Mouse (Mus musculus) limb, embryonic 14.5 days (tissue): ENCODE measurements around the gene Dok1. TPM values are rescaled to one million over a fixed set of nuclear protein-coding genes. Genes with fewer than 3 reads are reported as not detected.

Experiments
- ATAC-seq: fragments of 200-750 bp; cut with Nextera tagmentation; 2 replicates; pipeline ENCODE4 v1.8.0; 2017; ENCODE audit warnings: low read depth, moderate number of reproducible peaks, moderate TSS enrichment; ENCODE audit not compliant: low FRiP score
- DNase-seq: peaks from one replicate; pipeline ENCODE4 v3.0.0-alpha.2; 2015; ENCODE audit warnings: low spot score
- H3K27ac ChIP-seq: fragments of 300-500 bp; sonication (generic); replicated peaks from 2 replicates; pipeline ENCODE4 v1.5.1; 2014; ENCODE audit warnings: low read depth, mild to moderate bottlenecking, low read length, moderate library complexity, mixed read lengths
- H3K27me3 ChIP-seq: fragments of 300-500 bp; sonication (generic); 2 replicates; pipeline ENCODE4 v1.6.1; 2014; ENCODE audit warnings: low read length, mixed read lengths; ENCODE audit not compliant: control insufficient read depth, insufficient read depth
- H3K36me3 ChIP-seq: fragments of 300-500 bp; sonication (generic); 2 replicates; pipeline ENCODE4 v1.6.1; 2014; ENCODE audit warnings: mild to moderate bottlenecking, low read length, moderate library complexity, mixed read lengths; ENCODE audit not compliant: control insufficient read depth, insufficient read depth
- H3K4me1 ChIP-seq: fragments of 300-500 bp; sonication (generic); 2 replicates; pipeline ENCODE4 v1.6.1; 2014; ENCODE audit warnings: antibody characterized with exemption, low read length, mixed read lengths; ENCODE audit not compliant: control insufficient read depth, insufficient read depth
- H3K4me2 ChIP-seq: fragments of 300-500 bp; sonication (generic); replicated peaks from 2 replicates; pipeline ENCODE4 v1.6.1; 2014; ENCODE audit warnings: low read depth, mild to moderate bottlenecking, low read length, moderate library complexity; ENCODE audit not compliant: severe bottlenecking
- H3K4me3 ChIP-seq: fragments of 300-500 bp; sonication (generic); replicated peaks from 2 replicates; pipeline ENCODE4 v1.5.1; 2014; ENCODE audit warnings: low read length
- H3K9ac ChIP-seq: fragments of 300-500 bp; sonication (generic); 2 replicates; pipeline ENCODE4 v1.6.1; 2014; ENCODE audit warnings: mild to moderate bottlenecking, low read depth, low read length, moderate library complexity; ENCODE audit not compliant: severe bottlenecking
- H3K9me3 ChIP-seq: fragments of 300-500 bp; sonication (generic); 2 replicates; pipeline ENCODE4 v1.6.1; 2016; ENCODE audit warnings: low read length; ENCODE audit not compliant: control insufficient read depth
- POLR2A ChIP-seq: fragments of 200-500 bp; IDR thresholded peaks from 2 replicates; pipeline ENCODE4 v1.8.0; 2012; ENCODE audit warnings: inconsistent platforms, mild to moderate bottlenecking, moderate library complexity, borderline replicate concordance; ENCODE audit not compliant: insufficient read depth, insufficient read length; ENCODE audit errors: extremely low read depth
- WGBS: fragments of 180-500 bp; shearing (Covaris S2); extraction: QIAGEN DNeasy Blood & Tissue Kit; methylation state at CpG from one replicate; pipeline ENCODE4 v1.1.7; 2014; 5-methylcytosine and 5-hydroxymethylcytosine counted together
- polyA plus RNA-seq, 2 experiments: library from polyadenylated mRNA; depleted of rRNA in 1 of 2; stranded (reverse) in 1 of 2; unstranded in 1 of 2; fragments of >200 nt; fragmentation: Nextera tagmentation in 1 of 2; extraction: Ambion mirVana in 1 of 2; gene quantifications; 2 replicates each; pipeline versions ENCODE4 v1.2.1 to v1.2.3; 2012 to 2014

Dok1 gene
- polyA plus RNA-seq, 2 experiments: 11.4 to 17.1 TPM

GRCm38 (mm10) chr6:83023786-83024185, 9.5 kb downstream of the Dok1 start:
- no peaks in the 10 kb centered on the region for H3K27me3 ChIP-seq
- no peak for ATAC-seq
- no peaks in the 10 kb centered on the region for H3K36me3 ChIP-seq
- no peak overlapping the region for H3K4me2 ChIP-seq
- DNase-seq: no peak
- WGBS: 91% methylated on average over 2 of the region's 2 CpGs
- no peak overlapping the region for H3K9ac ChIP-seq
- H3K4me3 ChIP-seq: no peak overlapping the region
- H3K9me3 ChIP-seq: no peaks in the 10 kb centered on the region
- peaks cover 6% of the 10 kb centered on the region; the same call in 1 of the 2 replicates for H3K4me1 ChIP-seq
- no peak overlapping the region for H3K27ac ChIP-seq
- no peak for TF ChIP-seq POLR2A

- Histone ChIP-seq H3K36me3 (no peaks in the 10 kb centered on the region), H3K9me3 (no peaks in the 10 kb centered on the region), H3K27ac (no peak overlapping the region), H3K4me1 (peaks cover 5% of the 10 kb centered on the region; the same call in 1 of the 2 replicates), H3K4me3 (no peak overlapping the region), H3K27me3 (no peaks in the 10 kb centered on the region), H3K9ac (no peak overlapping the region), H3K4me2 (no peak overlapping the region)
- WGBS: 88% methylated on average over 9 of the region's 9 CpGs
- no peak for DNase-seq
- no peak for ATAC-seq
- no peak for TF ChIP-seq POLR2A
Observed at GRCm38 (mm10) chr6:83023008-83023407, 10.3 kb downstream of the Dok1 start.

GRCm38 (mm10) chr6:83020836-83021593, 12.3 kb downstream of the Dok1 start:
- no peak for DNase-seq
- H3K4me2 ChIP-seq: no peak overlapping the region
- no peaks in the 10 kb centered on the region for H3K4me1 ChIP-seq
- no peaks in the 10 kb centered on the region for H3K9me3 ChIP-seq
- H3K4me3 ChIP-seq: no peak overlapping the region
- no peaks in the 10 kb centered on the region for H3K27me3 ChIP-seq
- WGBS: 77% methylated on average over 4 of the region's 4 CpGs
- no peak overlapping the region for H3K9ac ChIP-seq
- ATAC-seq: no peak
- no peaks in the 10 kb centered on the region for H3K36me3 ChIP-seq
- no peak for TF ChIP-seq POLR2A
- no peak overlapping the region for H3K27ac ChIP-seq

GRCm38 (mm10) chr6:83020121-83020520, 13.2 kb downstream of the Dok1 start:
- TF ChIP-seq POLR2A: no peak
- H3K36me3 ChIP-seq: no peaks in the 10 kb centered on the region
- H3K4me2 ChIP-seq: no peak overlapping the region
- H3K4me1 ChIP-seq: no peaks in the 10 kb centered on the region
- no peak for DNase-seq
- WGBS: 80% methylated on average over 6 of the region's 6 CpGs
- no peak for ATAC-seq
- H3K9me3 ChIP-seq: no peaks in the 10 kb centered on the region
- H3K4me3 ChIP-seq: no peak overlapping the region
- no peak overlapping the region for H3K9ac ChIP-seq
- H3K27me3 ChIP-seq: no peaks in the 10 kb centered on the region
- H3K27ac ChIP-seq: no peak overlapping the region

GRCm38 (mm10) chr6:83019044-83019443, 14.2 kb downstream of the Dok1 start:
- no peaks in the 10 kb centered on the region for H3K27me3 ChIP-seq
- TF ChIP-seq POLR2A: no peak
- H3K9me3 ChIP-seq: no peaks in the 10 kb centered on the region
- no peaks in the 10 kb centered on the region for H3K4me1 ChIP-seq
- H3K4me2 ChIP-seq: no peak overlapping the region
- DNase-seq (no peak), ATAC-seq (no peak)
- no peak overlapping the region for H3K9ac ChIP-seq
- no peak overlapping the region for H3K4me3 ChIP-seq
- WGBS: 72% methylated on average over 3 of the region's 3 CpGs
- no peak overlapping the region for H3K27ac ChIP-seq
- no peaks in the 10 kb centered on the region for H3K36me3 ChIP-seq
